Mouse (Mus musculus): ENCODE results near the gene Glce. TPM values are rescaled to one million over a fixed set of nuclear protein-coding genes. Genes with fewer than 3 reads are reported as not detected.
A peak's percentile ranks its signal among the peaks of the same experiment; 100 is the strongest.

Glce gene
- polyA plus RNA-seq, 1 experiment from 2014 or later, result 5.4 TPM

DNA sequence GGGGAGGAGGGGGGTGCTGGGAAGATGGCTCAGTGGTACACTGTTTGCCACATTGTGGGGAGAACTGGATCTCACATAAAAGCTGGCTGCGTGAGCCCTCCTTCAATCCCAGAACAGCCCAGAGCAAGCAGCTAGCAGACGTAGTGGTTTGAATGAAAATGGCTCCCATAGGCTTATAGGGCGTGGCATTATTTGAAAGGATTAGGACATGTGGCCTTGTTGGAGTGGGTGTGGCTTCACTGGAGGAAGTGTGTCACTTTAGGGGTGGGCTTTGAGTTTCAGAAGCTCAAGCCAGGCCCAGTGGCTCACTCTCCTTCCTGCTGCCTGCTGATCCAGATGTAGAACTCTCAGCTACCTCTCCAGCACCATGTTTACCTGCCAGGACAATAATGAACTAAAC lies 90.2 kb downstream of the Glce start:
- Histone ChIP-seq H3K9me3 (ENCODE audit: low read length) (no peaks in the 10 kb centered on the region), H3K27ac (ENCODE audit: low read depth) (no peak overlapping the region)
- ATAC-seq, result no peak

DNA sequence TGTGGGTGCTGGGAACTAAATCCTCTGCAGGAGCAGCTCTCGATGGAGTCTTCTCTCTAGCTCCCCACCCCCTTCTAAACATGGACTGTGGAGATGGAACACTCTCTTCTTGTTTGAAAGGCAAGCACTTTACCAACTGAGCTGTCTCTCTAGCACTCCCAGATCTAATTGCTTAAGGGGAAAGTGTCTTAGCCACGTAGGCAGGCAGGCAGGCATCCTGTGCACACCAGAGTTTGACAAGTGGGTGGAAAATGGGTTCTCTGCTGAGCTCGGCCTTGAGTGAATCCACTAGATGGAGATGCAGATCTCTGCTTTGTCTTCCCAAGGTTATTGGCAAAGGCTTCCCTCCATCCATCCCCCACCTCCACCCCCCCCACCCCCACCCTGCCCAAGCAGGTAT lies 94.4 kb downstream of the Glce start:
- ATAC-seq, result no peak
- no peak for DNase-seq
- Histone ChIP-seq H3K4me3 (ENCODE audit: low read depth, low read length) (no peak overlapping the region), H3K9me3 (ENCODE audit: low read length) (no peaks in the 10 kb centered on the region), H3K27me3 (ENCODE audit: insufficient read depth, low read length) (peaks cover 21% of the 10 kb centered on the region; the same call in 1 of the 2 replicates), H3K9ac (replicated peaks) (no peak overlapping the region), H3K4me2 (ENCODE audit: low read depth, low read length) (no peak overlapping the region), H3K36me3 (replicated peaks; ENCODE audit: insufficient read depth, low read length) (no peaks in the 10 kb centered on the region), H3K4me1 (ENCODE audit: insufficient read depth) (peaks cover 9% of the 10 kb centered on the region; the same call in 1 of the 2 replicates), H3K27ac (ENCODE audit: low read depth) (no peak overlapping the region)
- WGBS (ENCODE audit: insufficient replicate concordance), result 43% methylated on average over 3 of the region's 3 CpGs
- TF ChIP-seq CTCF (IDR thresholded peaks at IDR 0.05; ENCODE audit: low read depth), result no peak
- TF ChIP-seq EP300 (IDR thresholded peaks at IDR 0.05; ENCODE audit: low read depth), result no peak

More for the DNA sequence above, 90.2 kb downstream of the Glce start:
- H3K27me3 ChIP-seq (ENCODE audit: insufficient read depth, low read length), result peaks cover 2% of the 10 kb centered on the region; the same call in 1 of the 2 replicates
- H3K4me3 ChIP-seq (ENCODE audit: low read depth, low read length), result no peak overlapping the region
- no peak overlapping the region for H3K4me2 ChIP-seq (ENCODE audit: low read depth, low read length)
- DNase-seq, result no peak
- 83% methylated on average over 3 of the region's 3 CpGs for WGBS (ENCODE audit: insufficient replicate concordance)
- H3K4me1 ChIP-seq (ENCODE audit: insufficient read depth), result no peaks in the 10 kb centered on the region
- H3K36me3 ChIP-seq (replicated peaks; ENCODE audit: insufficient read depth, low read length), result no peaks in the 10 kb centered on the region
- TF ChIP-seq EP300 (IDR thresholded peaks at IDR 0.05; ENCODE audit: low read depth), result no peak
- no peak for TF ChIP-seq CTCF (IDR thresholded peaks at IDR 0.05; ENCODE audit: low read depth)
- no peak overlapping the region for H3K9ac ChIP-seq (replicated peaks)

DNA sequence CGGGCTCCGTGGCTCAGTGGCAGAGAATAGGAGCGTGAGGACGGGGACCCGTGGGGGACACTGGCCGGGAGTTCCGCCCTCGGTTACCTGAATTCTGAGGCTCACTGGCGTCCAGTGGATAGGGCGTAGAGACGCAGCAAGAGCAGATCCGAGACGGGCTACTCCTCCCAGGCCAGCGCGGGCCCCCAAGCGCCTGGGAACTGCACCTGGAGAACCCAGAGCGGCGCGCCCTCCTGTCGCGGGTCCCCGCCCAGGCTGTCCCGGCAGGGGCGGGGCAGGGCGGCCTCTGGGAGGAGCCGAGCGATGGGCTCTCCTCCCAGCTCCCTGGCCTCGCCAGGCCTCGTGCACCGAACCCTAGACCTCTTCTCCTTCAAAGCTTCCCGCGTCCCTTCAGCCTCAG lies 95.9 kb downstream of the Glce start, which contains the start of gene Paqr5:
TSS of gene Paqr5 (minus strand) at position 257 of the 400 bp plus-strand sequence.
- Histone ChIP-seq H3K9ac (replicated peaks) (peak within 1 kb of the TSS; percentile 30; the same call in 1 of the 2 replicates), H3K27ac (ENCODE audit: low read depth) (no peak within 1 kb of the TSS), H3K4me2 (ENCODE audit: low read depth, low read length) (peak within 1 kb of the TSS; percentile 81), H3K4me1 (ENCODE audit: insufficient read depth) (peaks cover 12% of the 10 kb centered on the region), H3K4me3 (ENCODE audit: low read depth, low read length) (peak within 1 kb of the TSS; percentile 48), H3K9me3 (ENCODE audit: low read length) (no peaks in the 10 kb centered on the region), H3K36me3 (replicated peaks; ENCODE audit: insufficient read depth, low read length) (no peaks in the 10 kb centered on the region), H3K27me3 (ENCODE audit: insufficient read depth, low read length) (peaks cover 21% of the 10 kb centered on the region; the same call in 1 of the 2 replicates)
- under 1% methylated on average over 31 of the region's 32 CpGs for WGBS (ENCODE audit: insufficient replicate concordance)
- ATAC-seq, result peak; percentile 74
- DNase-seq, result peak; percentile 70
- TF ChIP-seq CTCF (IDR thresholded peaks at IDR 0.05; ENCODE audit: low read depth), result no peak
- TF ChIP-seq EP300 (IDR thresholded peaks at IDR 0.05; ENCODE audit: low read depth), result no peak

DNA sequence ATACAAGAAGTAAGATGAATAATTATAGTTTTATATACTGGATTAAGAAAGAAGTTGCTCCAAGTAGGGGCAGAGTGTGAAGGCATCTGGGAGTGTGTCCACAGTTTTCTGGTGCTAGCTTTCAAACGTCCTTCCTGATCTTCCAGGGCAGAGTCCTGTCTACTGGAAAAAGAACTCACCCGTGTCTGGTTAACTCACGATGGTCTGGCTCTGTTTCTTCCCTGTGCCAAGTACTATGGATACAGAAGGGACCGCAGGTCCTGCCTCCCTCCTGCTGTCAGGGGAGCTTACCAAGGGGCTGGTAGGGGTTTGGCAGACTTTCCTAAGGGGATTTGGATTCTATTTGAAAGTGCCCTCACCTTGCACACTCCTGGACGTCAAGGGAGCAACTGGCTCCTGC lies 97.4 kb downstream of the Glce start:
- 56% methylated on average over 5 of the region's 5 CpGs for WGBS (ENCODE audit: insufficient replicate concordance)
- peaks cover 12% of the 10 kb centered on the region for H3K4me1 ChIP-seq (ENCODE audit: insufficient read depth)
- no peak overlapping the region for H3K9ac ChIP-seq (replicated peaks)
- TF ChIP-seq CTCF (IDR thresholded peaks at IDR 0.05; ENCODE audit: low read depth), result no peak
- H3K27ac ChIP-seq (ENCODE audit: low read depth), result no peak overlapping the region
- H3K36me3 ChIP-seq (replicated peaks; ENCODE audit: insufficient read depth, low read length), result no peaks in the 10 kb centered on the region
- DNase-seq (no peak), ATAC-seq (no peak)
- no peak overlapping the region for H3K4me2 ChIP-seq (ENCODE audit: low read depth, low read length)
- H3K4me3 ChIP-seq (ENCODE audit: low read depth, low read length), result no peak overlapping the region
- no peaks in the 10 kb centered on the region for H3K9me3 ChIP-seq (ENCODE audit: low read length)
- peaks cover 21% of the 10 kb centered on the region; the same call in 1 of the 2 replicates for H3K27me3 ChIP-seq (ENCODE audit: insufficient read depth, low read length)

DNA sequence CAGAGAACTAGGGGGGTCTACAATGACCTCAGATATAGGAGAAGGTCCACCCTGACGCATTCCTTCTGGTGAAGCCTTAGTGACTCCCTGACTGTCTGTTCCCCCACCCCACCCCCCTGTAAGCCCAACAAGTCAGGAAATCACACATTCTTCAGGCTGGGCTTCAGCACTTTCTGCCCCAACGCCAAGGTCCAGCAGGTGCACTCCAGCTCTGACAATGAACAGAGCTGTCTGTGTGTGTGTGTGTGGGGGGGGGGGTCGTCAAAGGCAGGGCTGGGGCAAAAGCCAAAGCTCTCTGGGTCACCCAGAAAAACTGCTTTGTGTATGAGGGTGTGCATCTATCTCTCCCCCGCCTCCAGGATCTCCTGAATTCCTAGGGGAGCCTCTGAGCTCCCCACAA lies 98.6 kb downstream of the Glce start:
- Histone ChIP-seq H3K9ac (replicated peaks) (no peak overlapping the region), H3K4me1 (ENCODE audit: insufficient read depth) (peaks cover 12% of the 10 kb centered on the region), H3K4me2 (ENCODE audit: low read depth, low read length) (no peak overlapping the region), H3K9me3 (ENCODE audit: low read length) (no peaks in the 10 kb centered on the region), H3K4me3 (ENCODE audit: low read depth, low read length) (no peak overlapping the region), H3K36me3 (replicated peaks; ENCODE audit: insufficient read depth, low read length) (no peaks in the 10 kb centered on the region), H3K27ac (ENCODE audit: low read depth) (no peak overlapping the region), H3K27me3 (ENCODE audit: insufficient read depth, low read length) (peaks cover 21% of the 10 kb centered on the region; the same call in 1 of the 2 replicates)
- ATAC-seq, result no peak
- TF ChIP-seq CTCF (IDR thresholded peaks at IDR 0.05; ENCODE audit: low read depth) (no peak), EP300 (IDR thresholded peaks at IDR 0.05; ENCODE audit: low read depth) (no peak)
- WGBS (ENCODE audit: insufficient replicate concordance), result 52% methylated on average over 4 of the region's 4 CpGs
- DNase-seq, result no peak

DNA sequence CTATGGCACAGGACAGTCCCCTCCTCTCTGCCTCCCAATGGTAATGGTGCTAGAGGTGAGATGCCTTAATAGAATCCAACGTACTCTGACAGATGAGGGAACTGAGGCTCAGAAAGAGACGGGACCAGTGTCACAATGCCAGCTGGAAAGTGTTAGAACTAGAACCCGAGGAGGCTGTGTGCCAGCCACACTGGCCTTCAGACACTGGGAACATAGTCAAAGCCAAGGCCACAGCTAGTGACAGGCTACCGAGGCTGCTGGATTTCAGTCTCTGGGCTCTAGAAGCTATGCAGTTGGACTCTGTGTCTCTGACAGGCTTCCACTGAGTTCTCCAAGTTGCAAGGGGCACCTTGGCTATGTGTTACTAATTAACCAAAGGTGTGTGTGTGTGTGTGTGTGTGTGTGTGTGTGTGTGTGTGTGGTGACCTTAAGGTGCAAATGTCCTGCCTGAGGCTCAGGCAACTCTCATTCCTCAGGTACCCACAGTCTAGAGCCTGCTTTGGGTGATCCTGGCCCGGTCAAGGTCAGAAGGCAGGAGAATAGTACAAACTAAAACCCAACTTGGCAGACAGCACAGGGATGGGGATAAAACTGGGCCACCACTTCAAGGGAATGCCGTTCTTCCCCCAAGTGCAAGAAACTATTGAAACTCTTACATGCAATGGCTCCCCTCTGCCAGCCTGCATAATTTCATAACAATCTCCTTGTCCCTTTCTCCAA lies 99.3 kb downstream of the Glce start:
- H3K9me3 ChIP-seq (ENCODE audit: low read length), result no peaks in the 10 kb centered on the region
- no peaks in the 10 kb centered on the region for H3K36me3 ChIP-seq (replicated peaks; ENCODE audit: insufficient read depth, low read length)
- peaks cover 12% of the 10 kb centered on the region for H3K4me1 ChIP-seq (ENCODE audit: insufficient read depth)
- DNase-seq (peak; percentile 31), ATAC-seq (no peak)
- no peak overlapping the region for H3K9ac ChIP-seq (replicated peaks)
- TF ChIP-seq CTCF (IDR thresholded peaks at IDR 0.05; ENCODE audit: low read depth), result no peak
- no peak for TF ChIP-seq EP300 (IDR thresholded peaks at IDR 0.05; ENCODE audit: low read depth)
- H3K4me2 ChIP-seq (ENCODE audit: low read depth, low read length), result no peak overlapping the region
- WGBS (ENCODE audit: insufficient replicate concordance), result 72% methylated on average over 6 of the region's 6 CpGs
- no peak overlapping the region for H3K4me3 ChIP-seq (ENCODE audit: low read depth, low read length)
- peaks cover 21% of the 10 kb centered on the region; the same call in 1 of the 2 replicates for H3K27me3 ChIP-seq (ENCODE audit: insufficient read depth, low read length)
- H3K27ac ChIP-seq (ENCODE audit: low read depth), result no peak overlapping the region

Data from liver, postnatal 0 days (tissue).